Mouse (Mus musculus) bone marrow macrophage, adult 2 months (primary cell): ENCODE measurements around the gene Gdi2. TPM values are rescaled to one million over a fixed set of nuclear protein-coding genes. Genes with fewer than 3 reads are reported as not detected.

Experiments used
- H3K27ac ChIP-seq: 2 replicates; pipeline ENCODE4 v1.5.1; 2012; ENCODE audit warnings: low read depth, low read length; ENCODE audit not compliant: insufficient read depth
- H3K4me1 ChIP-seq: 2 replicates; pipeline ENCODE4 v1.6.1; 2012; ENCODE audit warnings: low read length; ENCODE audit not compliant: control insufficient read depth, insufficient read depth
- H3K4me3 ChIP-seq: 2 replicates; pipeline ENCODE4 v1.5.1; 2012; ENCODE audit warnings: mild to moderate bottlenecking, low read length, moderate library complexity; ENCODE audit not compliant: insufficient read depth
- CTCF ChIP-seq: IDR thresholded peaks from 2 replicates; pipeline ENCODE4 v1.5.1; 2012; ENCODE audit warnings: low read depth, mild to moderate bottlenecking, low read length, moderate library complexity
- POLR2A ChIP-seq: IDR thresholded peaks from 2 replicates; pipeline ENCODE4 v1.6.1; 2012; ENCODE audit warnings: mild to moderate bottlenecking, low read depth, low read length, borderline replicate concordance
- polyA plus RNA-seq: library from polyadenylated mRNA; stranded (reverse); fragments of >200 nt; gene quantifications from 2 replicates; pipeline ENCODE4 v1.2.4, GENCODE M21; 2012; ENCODE audit not compliant: missing spikeins, insufficient read depth, insufficient read length

The Gdi2 gene
- polyA plus RNA-seq, 1 experiment: 1,106 TPM

GRCm38 (mm10) chr13:3531692-3532320, 6.1 kb upstream of the Gdi2 start:
- Histone ChIP-seq H3K4me3 (no peak overlapping the region), H3K4me1 (peaks cover 5% of the 10 kb centered on the region; the same call in 1 of the 2 replicates), H3K27ac (no peak overlapping the region)
- TF ChIP-seq CTCF (no peak), POLR2A (no peak)

GRCm38 (mm10) chr13:3532451-3532850, 5.4 kb upstream of the Gdi2 start:
- Histone ChIP-seq H3K4me3 (no peak overlapping the region), H3K27ac (no peak overlapping the region), H3K4me1 (peaks cover 7% of the 10 kb centered on the region; the same call in 1 of the 2 replicates)
- TF ChIP-seq CTCF (no peak), POLR2A (no peak)

- TF ChIP-seq CTCF: no peak
- TF ChIP-seq POLR2A: no peak
- Histone ChIP-seq H3K4me1 (peaks cover 7% of the 10 kb centered on the region; the same call in 1 of the 2 replicates), H3K27ac (no peak overlapping the region), H3K4me3 (no peak overlapping the region)
Observed at GRCm38 (mm10) chr13:3534146-3534545, 3.7 kb upstream of the Gdi2 start.

- Histone ChIP-seq H3K4me1 (peaks cover 15% of the 10 kb centered on the region), H3K27ac (peak overlapping the region; percentile 99), H3K4me3 (peak overlapping the region; percentile 99)
- TF ChIP-seq POLR2A: peak; percentile 27; the same call in 1 of the 2 replicates
- no peak for TF ChIP-seq CTCF
Observed at GRCm38 (mm10) chr13:3538223-3538968, 533 bp downstream of the Gdi2 start.

GRCm38 (mm10) chr13:3538969-3539562, 1.2 kb downstream of the Gdi2 start:
- peak overlapping the region; percentile 99 for H3K27ac ChIP-seq
- H3K4me1 ChIP-seq: peaks cover 14% of the 10 kb centered on the region
- TF ChIP-seq POLR2A: no peak
- TF ChIP-seq CTCF: no peak
- H3K4me3 ChIP-seq: peak overlapping the region; percentile 99

GRCm38 (mm10) chr13:3540166-3540565, 2.3 kb downstream of the Gdi2 start:
- Histone ChIP-seq H3K4me3 (peak overlapping the region; percentile 99), H3K4me1 (peaks cover 23% of the 10 kb centered on the region)

GRCm38 (mm10) chr13:3541159-3541782, 3.4 kb downstream of the Gdi2 start:
- Histone ChIP-seq H3K4me3 (peak overlapping the region; percentile 29; the same call in 1 of the 2 replicates), H3K4me1 (peaks cover 33% of the 10 kb centered on the region), H3K27ac (peak overlapping the region; percentile 75)
- TF ChIP-seq CTCF (no peak), POLR2A (no peak)

More at GRCm38 (mm10) chr13:3540166-3540565, 2.3 kb downstream of the Gdi2 start:
- TF ChIP-seq POLR2A: no peak
- TF ChIP-seq CTCF: no peak
- H3K27ac ChIP-seq: peak overlapping the region; percentile 23

- H3K4me1 ChIP-seq: peaks cover 41% of the 10 kb centered on the region
- no peak overlapping the region for H3K27ac ChIP-seq
- H3K4me3 ChIP-seq: no peak overlapping the region
- TF ChIP-seq POLR2A (no peak), CTCF (no peak)
Observed at GRCm38 (mm10) chr13:3544077-3544874, 6.4 kb downstream of the Gdi2 start.

GRCm38 (mm10) chr13:3544925-3545324, 7.1 kb downstream of the Gdi2 start:
- TF ChIP-seq POLR2A (no peak), CTCF (no peak)
- peaks cover 41% of the 10 kb centered on the region for H3K4me1 ChIP-seq
- no peak overlapping the region for H3K27ac ChIP-seq
- no peak overlapping the region for H3K4me3 ChIP-seq
